Mouse (Mus musculus): ENCODE results near the gene Sp1. TPM values are rescaled to one million over a fixed set of nuclear protein-coding genes. Genes with fewer than 3 reads are reported as not detected.

Gene Sp1
- polyA plus RNA-seq, 1 experiment = 13.4 TPM

- Histone ChIP-seq H3K27me3 (ENCODE audit: control insufficient read depth, insufficient read depth, insufficient read length) (no peaks in the 10 kb centered on the region), H3ac (ENCODE audit: control insufficient read depth, insufficient read length, low read depth) (no peak overlapping the region), H3K36me3 (ENCODE audit: control insufficient read depth, insufficient read depth) (peaks cover 43% of the 10 kb centered on the region), H3K4me3 (ENCODE audit: insufficient read depth, poor library complexity, severe bottlenecking) (peak overlapping the region; percentile 21), H3K79me3 (ENCODE audit: low read depth) (peaks cover 49% of the 10 kb centered on the region), H3K79me2 (ENCODE audit: control insufficient read depth, insufficient read depth) (peaks cover 52% of the 10 kb centered on the region)
- TF ChIP-seq CEBPB (IDR thresholded peaks at IDR 0.05; ENCODE audit: low read depth) (no peak), MAX (IDR thresholded peaks at IDR 0.05) (peak; percentile 5)
These were observed 1.1 kb downstream of the Sp1 start for GRCm38 (mm10) chr15:102406912-102407580.

GRCm38 (mm10) chr15:102407681-102408557 is 2.0 kb downstream of the Sp1 start:
- Histone ChIP-seq H3ac (ENCODE audit: control insufficient read depth, insufficient read length, low read depth) (no peak overlapping the region), H3K79me3 (ENCODE audit: low read depth) (peaks cover 57% of the 10 kb centered on the region), H3K36me3 (ENCODE audit: control insufficient read depth, insufficient read depth) (peaks cover 50% of the 10 kb centered on the region), H3K79me2 (ENCODE audit: control insufficient read depth, insufficient read depth) (peaks cover 61% of the 10 kb centered on the region), H3K4me3 (ENCODE audit: insufficient read depth, poor library complexity, severe bottlenecking) (no peak overlapping the region), H3K27me3 (ENCODE audit: control insufficient read depth, insufficient read depth, insufficient read length) (no peaks in the 10 kb centered on the region)
- TF ChIP-seq FOSL1 (IDR thresholded peaks at IDR 0.05; ENCODE audit: insufficient read depth, low read length, poor library complexity, severe bottlenecking) (no peak), MAX (IDR thresholded peaks at IDR 0.05) (no peak), MYOG (IDR thresholded peaks at IDR 0.05; ENCODE audit: control insufficient read depth, extremely low read depth, insufficient read length) (no peak), USF1 (IDR thresholded peaks at IDR 0.05; ENCODE audit: low read depth) (no peak), MYOD1 (IDR thresholded peaks at IDR 0.05; ENCODE audit: control insufficient read depth, insufficient read length, low read depth) (no peak), CEBPB (IDR thresholded peaks at IDR 0.05; ENCODE audit: low read depth) (no peak), CTCF (IDR thresholded peaks at IDR 0.05; ENCODE audit: control insufficient read depth, insufficient read depth, insufficient read length) (no peak)

GRCm38 (mm10) chr15:102408558-102409130 is 2.7 kb downstream of the Sp1 start:
- Histone ChIP-seq H3K27me3 (ENCODE audit: control insufficient read depth, insufficient read depth, insufficient read length) (no peaks in the 10 kb centered on the region), H3ac (ENCODE audit: control insufficient read depth, insufficient read length, low read depth) (no peak overlapping the region), H3K36me3 (ENCODE audit: control insufficient read depth, insufficient read depth) (peaks cover 57% of the 10 kb centered on the region), H3K4me3 (ENCODE audit: insufficient read depth, poor library complexity, severe bottlenecking) (no peak overlapping the region), H3K79me2 (ENCODE audit: control insufficient read depth, insufficient read depth) (peaks cover 68% of the 10 kb centered on the region), H3K79me3 (ENCODE audit: low read depth) (peaks cover 64% of the 10 kb centered on the region)
- no peak for TF ChIP-seq MYOG (IDR thresholded peaks at IDR 0.05; ENCODE audit: control insufficient read depth, extremely low read depth, insufficient read length)
- TF ChIP-seq MYOD1 (IDR thresholded peaks at IDR 0.05; ENCODE audit: control insufficient read depth, insufficient read length, low read depth) = no peak
- no peak for TF ChIP-seq MAX (IDR thresholded peaks at IDR 0.05)
- no peak for TF ChIP-seq FOSL1 (IDR thresholded peaks at IDR 0.05; ENCODE audit: insufficient read depth, low read length, poor library complexity, severe bottlenecking)
- no peak for TF ChIP-seq CTCF (IDR thresholded peaks at IDR 0.05; ENCODE audit: control insufficient read depth, insufficient read depth, insufficient read length)
- TF ChIP-seq USF1 (IDR thresholded peaks at IDR 0.05; ENCODE audit: low read depth) = no peak
- no peak for TF ChIP-seq CEBPB (IDR thresholded peaks at IDR 0.05; ENCODE audit: low read depth)

- H3ac ChIP-seq (ENCODE audit: control insufficient read depth, insufficient read length, low read depth) = no peak overlapping the region
- no peaks in the 10 kb centered on the region for H3K27me3 ChIP-seq (ENCODE audit: control insufficient read depth, insufficient read depth, insufficient read length)
- peaks cover 64% of the 10 kb centered on the region for H3K36me3 ChIP-seq (ENCODE audit: control insufficient read depth, insufficient read depth)
- H3K79me3 ChIP-seq (ENCODE audit: low read depth) = peaks cover 69% of the 10 kb centered on the region
- TF ChIP-seq MYOG (IDR thresholded peaks at IDR 0.05; ENCODE audit: control insufficient read depth, extremely low read depth, insufficient read length) = no peak
- no peak for TF ChIP-seq MAX (IDR thresholded peaks at IDR 0.05)
- TF ChIP-seq CEBPB (IDR thresholded peaks at IDR 0.05; ENCODE audit: low read depth) = no peak
- TF ChIP-seq USF1 (IDR thresholded peaks at IDR 0.05; ENCODE audit: low read depth) = no peak
- TF ChIP-seq CTCF (IDR thresholded peaks at IDR 0.05; ENCODE audit: control insufficient read depth, insufficient read depth, insufficient read length) = no peak
- no peak for TF ChIP-seq MYOD1 (IDR thresholded peaks at IDR 0.05; ENCODE audit: control insufficient read depth, insufficient read length, low read depth)
- TF ChIP-seq FOSL1 (IDR thresholded peaks at IDR 0.05; ENCODE audit: insufficient read depth, low read length, poor library complexity, severe bottlenecking) = no peak
- H3K79me2 ChIP-seq (ENCODE audit: control insufficient read depth, insufficient read depth) = peaks cover 74% of the 10 kb centered on the region
- no peak overlapping the region for H3K4me3 ChIP-seq (ENCODE audit: insufficient read depth, poor library complexity, severe bottlenecking)
These were observed 3.3 kb downstream of the Sp1 start for GRCm38 (mm10) chr15:102409286-102409685.

- H3K79me3 ChIP-seq (ENCODE audit: low read depth) = peaks cover 86% of the 10 kb centered on the region
- peaks cover 78% of the 10 kb centered on the region for H3K36me3 ChIP-seq (ENCODE audit: control insufficient read depth, insufficient read depth)
- no peak for TF ChIP-seq CEBPB (IDR thresholded peaks at IDR 0.05; ENCODE audit: low read depth)
- TF ChIP-seq MYOG (IDR thresholded peaks at IDR 0.05; ENCODE audit: control insufficient read depth, extremely low read depth, insufficient read length) = no peak
- TF ChIP-seq MAX (IDR thresholded peaks at IDR 0.05) = no peak
- no peak for TF ChIP-seq CTCF (IDR thresholded peaks at IDR 0.05; ENCODE audit: control insufficient read depth, insufficient read depth, insufficient read length)
- TF ChIP-seq MYOD1 (IDR thresholded peaks at IDR 0.05; ENCODE audit: control insufficient read depth, insufficient read length, low read depth) = no peak
- TF ChIP-seq FOSL1 (IDR thresholded peaks at IDR 0.05; ENCODE audit: insufficient read depth, low read length, poor library complexity, severe bottlenecking) = no peak
- no peak for TF ChIP-seq USF1 (IDR thresholded peaks at IDR 0.05; ENCODE audit: low read depth)
- H3K27me3 ChIP-seq (ENCODE audit: control insufficient read depth, insufficient read depth, insufficient read length) = no peaks in the 10 kb centered on the region
- H3ac ChIP-seq (ENCODE audit: control insufficient read depth, insufficient read length, low read depth) = no peak overlapping the region
- no peak overlapping the region for H3K4me3 ChIP-seq (ENCODE audit: insufficient read depth, poor library complexity, severe bottlenecking)
- peaks cover 92% of the 10 kb centered on the region for H3K79me2 ChIP-seq (ENCODE audit: control insufficient read depth, insufficient read depth)
These were observed 5.1 kb downstream of the Sp1 start for GRCm38 (mm10) chr15:102411077-102411476.
